Mouse (Mus musculus): ENCODE results near the gene Uba5. TPM values are rescaled to one million over a fixed set of nuclear protein-coding genes. Genes with fewer than 3 reads are reported as not detected.

The Uba5 gene
- polyA plus RNA-seq, 1 experiment from 2014 or later: 41.7 TPM

- H3K9me3 ChIP-seq (ENCODE audit: control insufficient read depth, low read length): no peaks in the 10 kb centered on the region
- no peak overlapping the region for H3K4me3 ChIP-seq (ENCODE audit: low read depth, low read length)
- no peak overlapping the region for H3K4me2 ChIP-seq
- H3K27me3 ChIP-seq (replicated peaks; ENCODE audit: control insufficient read depth, insufficient read depth, low read length): no peaks in the 10 kb centered on the region
- no peak overlapping the region for H3K9ac ChIP-seq (ENCODE audit: low read depth, low read length)
- no peaks in the 10 kb centered on the region for H3K4me1 ChIP-seq (replicated peaks; ENCODE audit: control insufficient read depth, insufficient read depth, low read length)
- WGBS: 54% methylated on average over 3 of the region's 3 CpGs
- H3K36me3 ChIP-seq (ENCODE audit: control insufficient read depth, insufficient read depth, low read length): no peaks in the 10 kb centered on the region
- ATAC-seq (replicated peaks; ENCODE audit: low FRiP score) (no peak), DNase-seq (ENCODE audit: low spot score) (no peak)
- H3K27ac ChIP-seq (ENCODE audit: low read depth, low read length): no peak overlapping the region
Observed at GRCm38 (mm10) chr9:104101458-104101857, 38.5 kb upstream of the Uba5 start.

DNA sequence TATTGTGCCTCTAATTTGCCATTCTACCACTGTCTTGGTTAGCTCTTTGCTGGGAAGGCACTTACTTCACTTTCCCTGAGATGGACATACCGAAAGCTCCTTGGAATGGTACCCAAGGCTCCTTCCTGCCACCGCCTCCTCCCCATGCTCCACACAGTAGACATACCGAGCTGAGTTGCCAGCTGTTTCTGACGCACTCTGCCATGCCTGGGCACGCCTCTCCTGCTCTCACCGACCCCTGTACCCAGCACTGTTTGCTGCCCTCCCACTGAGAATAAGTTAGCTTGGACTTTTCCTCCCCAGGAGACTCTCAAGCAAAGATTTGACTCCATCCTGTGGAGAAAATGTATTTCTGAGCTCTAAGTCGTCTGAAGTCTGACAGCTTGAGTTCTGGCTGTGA, 37.9 kb upstream of the Uba5 start:
- ATAC-seq (replicated peaks; ENCODE audit: low FRiP score) (no peak), DNase-seq (ENCODE audit: low spot score) (no peak)
- no peaks in the 10 kb centered on the region for H3K4me1 ChIP-seq (replicated peaks; ENCODE audit: control insufficient read depth, insufficient read depth, low read length)
- H3K36me3 ChIP-seq (ENCODE audit: control insufficient read depth, insufficient read depth, low read length): no peaks in the 10 kb centered on the region
- no peaks in the 10 kb centered on the region for H3K27me3 ChIP-seq (replicated peaks; ENCODE audit: control insufficient read depth, insufficient read depth, low read length)
- 70% methylated on average over 7 of the region's 7 CpGs for WGBS
- no peak overlapping the region for H3K9ac ChIP-seq (ENCODE audit: low read depth, low read length)
- H3K4me3 ChIP-seq (ENCODE audit: low read depth, low read length): no peak overlapping the region
- no peak overlapping the region for H3K4me2 ChIP-seq
- H3K9me3 ChIP-seq (ENCODE audit: control insufficient read depth, low read length): no peaks in the 10 kb centered on the region
- no peak overlapping the region for H3K27ac ChIP-seq (ENCODE audit: low read depth, low read length)

DNA sequence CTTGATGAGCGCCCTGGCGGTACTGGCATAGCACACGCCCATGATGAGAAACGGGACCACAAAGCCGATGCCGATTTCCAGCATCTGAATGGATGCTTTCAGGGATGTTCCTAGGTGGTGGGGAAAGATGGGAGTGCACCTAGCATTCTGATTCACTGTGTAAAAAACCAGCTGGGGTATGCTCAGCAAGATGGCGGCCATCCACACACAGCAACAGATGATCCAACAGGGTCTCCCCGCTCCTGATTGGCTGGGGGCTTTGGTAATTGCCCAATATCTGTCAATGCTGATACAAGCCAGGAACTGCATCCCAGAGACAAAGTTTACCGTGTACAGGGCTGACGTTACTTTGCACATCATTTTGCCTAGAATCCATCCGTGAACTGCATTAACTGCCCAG, 36.1 kb upstream of the Uba5 start:
- no peak overlapping the region for H3K4me2 ChIP-seq
- DNase-seq (ENCODE audit: low spot score) (no peak), ATAC-seq (replicated peaks; ENCODE audit: low FRiP score) (no peak)
- no peaks in the 10 kb centered on the region for H3K36me3 ChIP-seq (ENCODE audit: control insufficient read depth, insufficient read depth, low read length)
- H3K27ac ChIP-seq (ENCODE audit: low read depth, low read length): no peak overlapping the region
- 91% methylated on average over 11 of the region's 11 CpGs for WGBS
- H3K9ac ChIP-seq (ENCODE audit: low read depth, low read length): no peak overlapping the region
- no peak overlapping the region for H3K4me3 ChIP-seq (ENCODE audit: low read depth, low read length)
- H3K27me3 ChIP-seq (replicated peaks; ENCODE audit: control insufficient read depth, insufficient read depth, low read length): no peaks in the 10 kb centered on the region
- H3K4me1 ChIP-seq (replicated peaks; ENCODE audit: control insufficient read depth, insufficient read depth, low read length): no peaks in the 10 kb centered on the region
- H3K9me3 ChIP-seq (ENCODE audit: control insufficient read depth, low read length): no peaks in the 10 kb centered on the region

GRCm38 (mm10) chr9:104098256-104098655, 35.3 kb upstream of the Uba5 start:
- H3K4me3 ChIP-seq (ENCODE audit: low read depth, low read length): no peak overlapping the region
- no peaks in the 10 kb centered on the region for H3K4me1 ChIP-seq (replicated peaks; ENCODE audit: control insufficient read depth, insufficient read depth, low read length)
- no peak overlapping the region for H3K4me2 ChIP-seq
- H3K9me3 ChIP-seq (ENCODE audit: control insufficient read depth, low read length): no peaks in the 10 kb centered on the region
- ATAC-seq (replicated peaks; ENCODE audit: low FRiP score) (no peak), DNase-seq (ENCODE audit: low spot score) (no peak)
- no peak overlapping the region for H3K9ac ChIP-seq (ENCODE audit: low read depth, low read length)
- no peaks in the 10 kb centered on the region for H3K27me3 ChIP-seq (replicated peaks; ENCODE audit: control insufficient read depth, insufficient read depth, low read length)
- WGBS: 54% methylated on average over 5 of the region's 5 CpGs
- H3K36me3 ChIP-seq (ENCODE audit: control insufficient read depth, insufficient read depth, low read length): no peaks in the 10 kb centered on the region
- H3K27ac ChIP-seq (ENCODE audit: low read depth, low read length): no peak overlapping the region

- H3K27me3 ChIP-seq (replicated peaks; ENCODE audit: control insufficient read depth, insufficient read depth, low read length): no peaks in the 10 kb centered on the region
- no peak overlapping the region for H3K9ac ChIP-seq (ENCODE audit: low read depth, low read length)
- ATAC-seq (replicated peaks; ENCODE audit: low FRiP score) (no peak), DNase-seq (ENCODE audit: low spot score) (no peak)
- H3K36me3 ChIP-seq (ENCODE audit: control insufficient read depth, insufficient read depth, low read length): no peaks in the 10 kb centered on the region
- 96% methylated on average over 5 of the region's 5 CpGs for WGBS
- H3K27ac ChIP-seq (ENCODE audit: low read depth, low read length): no peak overlapping the region
- no peaks in the 10 kb centered on the region for H3K4me1 ChIP-seq (replicated peaks; ENCODE audit: control insufficient read depth, insufficient read depth, low read length)
- H3K4me2 ChIP-seq: no peak overlapping the region
- H3K4me3 ChIP-seq (ENCODE audit: low read depth, low read length): no peak overlapping the region
- no peaks in the 10 kb centered on the region for H3K9me3 ChIP-seq (ENCODE audit: control insufficient read depth, low read length)
Observed at GRCm38 (mm10) chr9:104092945-104093344, 30.0 kb upstream of the Uba5 start.

GRCm38 (mm10) chr9:104088555-104088954, 25.6 kb upstream of the Uba5 start:
- Histone ChIP-seq H3K9ac (ENCODE audit: low read depth, low read length) (no peak overlapping the region), H3K9me3 (ENCODE audit: control insufficient read depth, low read length) (no peaks in the 10 kb centered on the region), H3K27me3 (replicated peaks; ENCODE audit: control insufficient read depth, insufficient read depth, low read length) (no peaks in the 10 kb centered on the region), H3K4me1 (replicated peaks; ENCODE audit: control insufficient read depth, insufficient read depth, low read length) (no peaks in the 10 kb centered on the region), H3K36me3 (ENCODE audit: control insufficient read depth, insufficient read depth, low read length) (no peaks in the 10 kb centered on the region), H3K4me3 (ENCODE audit: low read depth, low read length) (no peak overlapping the region), H3K4me2 (no peak overlapping the region), H3K27ac (ENCODE audit: low read depth, low read length) (no peak overlapping the region)
- WGBS: 87% methylated on average over 8 of the region's 8 CpGs
- no peak for ATAC-seq (replicated peaks; ENCODE audit: low FRiP score)
- peak; percentile 21 for DNase-seq (ENCODE audit: low spot score)

GRCm38 (mm10) chr9:104085730-104086429, 22.9 kb upstream of the Uba5 start:
- H3K9me3 ChIP-seq (ENCODE audit: control insufficient read depth, low read length): no peaks in the 10 kb centered on the region
- H3K9ac ChIP-seq (ENCODE audit: low read depth, low read length): no peak overlapping the region
- DNase-seq (ENCODE audit: low spot score): no peak
- no peak overlapping the region for H3K4me2 ChIP-seq
- no peaks in the 10 kb centered on the region for H3K4me1 ChIP-seq (replicated peaks; ENCODE audit: control insufficient read depth, insufficient read depth, low read length)
- WGBS: 61% methylated on average over 4 of the region's 4 CpGs
- ATAC-seq (replicated peaks; ENCODE audit: low FRiP score): no peak
- no peak overlapping the region for H3K27ac ChIP-seq (ENCODE audit: low read depth, low read length)
- H3K36me3 ChIP-seq (ENCODE audit: control insufficient read depth, insufficient read depth, low read length): no peaks in the 10 kb centered on the region
- no peak overlapping the region for H3K4me3 ChIP-seq (ENCODE audit: low read depth, low read length)
- H3K27me3 ChIP-seq (replicated peaks; ENCODE audit: control insufficient read depth, insufficient read depth, low read length): no peaks in the 10 kb centered on the region

DNA sequence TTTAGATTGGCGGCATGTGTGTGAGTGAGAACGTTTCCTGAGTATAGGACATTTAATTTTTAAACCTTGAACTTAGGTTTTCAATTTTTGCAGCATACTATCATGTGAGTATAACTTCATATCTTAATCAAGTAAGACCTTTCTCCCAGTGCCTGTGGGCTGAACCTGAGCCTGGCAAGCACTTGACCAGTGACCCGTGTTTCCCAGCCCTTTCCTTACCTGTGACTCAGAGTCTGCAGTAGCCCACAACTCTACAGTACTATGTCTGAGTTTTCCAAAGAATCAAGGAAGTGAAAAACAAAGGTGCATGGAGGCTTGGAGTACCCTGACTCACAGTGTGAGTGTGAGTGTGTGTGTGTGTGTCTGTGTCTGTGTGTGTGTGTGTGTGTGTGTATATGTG, 17.1 kb upstream of the Uba5 start:
- H3K4me2 ChIP-seq: no peak overlapping the region
- no peaks in the 10 kb centered on the region for H3K36me3 ChIP-seq (ENCODE audit: control insufficient read depth, insufficient read depth, low read length)
- H3K27ac ChIP-seq (ENCODE audit: low read depth, low read length): no peak overlapping the region
- no peaks in the 10 kb centered on the region for H3K4me1 ChIP-seq (replicated peaks; ENCODE audit: control insufficient read depth, insufficient read depth, low read length)
- DNase-seq (ENCODE audit: low spot score) (no peak), ATAC-seq (replicated peaks; ENCODE audit: low FRiP score) (no peak)
- H3K9me3 ChIP-seq (ENCODE audit: control insufficient read depth, low read length): no peaks in the 10 kb centered on the region
- 68% methylated on average over 3 of the region's 3 CpGs for WGBS
- H3K4me3 ChIP-seq (ENCODE audit: low read depth, low read length): no peak overlapping the region
- no peaks in the 10 kb centered on the region for H3K27me3 ChIP-seq (replicated peaks; ENCODE audit: control insufficient read depth, insufficient read depth, low read length)
- no peak overlapping the region for H3K9ac ChIP-seq (ENCODE audit: low read depth, low read length)

DNA sequence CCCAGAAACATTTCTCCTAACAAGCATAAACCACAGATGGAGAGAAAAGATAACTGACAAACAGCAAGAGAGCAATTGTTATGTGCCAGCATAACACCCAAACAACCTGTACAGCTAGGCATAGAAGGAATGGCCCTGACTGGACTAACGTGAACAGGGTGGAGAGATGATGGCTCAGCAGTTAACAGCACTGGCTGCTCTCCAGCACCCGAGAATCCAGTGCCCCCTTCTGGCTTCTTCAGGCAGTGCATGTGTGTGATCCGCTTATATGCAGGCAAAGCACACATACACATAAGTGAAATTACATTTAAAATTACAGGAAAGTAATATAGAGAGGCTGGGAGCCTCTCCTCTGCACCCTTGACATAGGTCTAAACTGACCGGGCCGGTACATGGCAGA, 16.4 kb upstream of the Uba5 start:
- H3K9ac ChIP-seq (ENCODE audit: low read depth, low read length): no peak overlapping the region
- WGBS: 44% methylated on average over 5 of the region's 5 CpGs
- no peaks in the 10 kb centered on the region for H3K27me3 ChIP-seq (replicated peaks; ENCODE audit: control insufficient read depth, insufficient read depth, low read length)
- no peak overlapping the region for H3K27ac ChIP-seq (ENCODE audit: low read depth, low read length)
- H3K4me3 ChIP-seq (ENCODE audit: low read depth, low read length): no peak overlapping the region
- no peaks in the 10 kb centered on the region for H3K9me3 ChIP-seq (ENCODE audit: control insufficient read depth, low read length)
- H3K4me2 ChIP-seq: no peak overlapping the region
- H3K36me3 ChIP-seq (ENCODE audit: control insufficient read depth, insufficient read depth, low read length): no peaks in the 10 kb centered on the region
- peak; percentile 33 for DNase-seq (ENCODE audit: low spot score)
- ATAC-seq (replicated peaks; ENCODE audit: low FRiP score): peak; percentile 47; the same call in 1 of the 2 replicates
- no peaks in the 10 kb centered on the region for H3K4me1 ChIP-seq (replicated peaks; ENCODE audit: control insufficient read depth, insufficient read depth, low read length)

Data from liver, embryonic 11.5 days (tissue).